Mouse (Mus musculus) liver, adult 2 months (tissue): ENCODE data around the gene Myh7. TPM values are rescaled to one million over a fixed set of nuclear protein-coding genes. Genes with fewer than 3 reads are reported as not detected.

Experiments
- DNase-seq: peaks from one replicate; pipeline ENCODE4 v3.0.0-alpha.2; 2011; ENCODE audit warnings: low read depth, low spot score; ENCODE audit errors: extremely low read depth
- H3K27ac ChIP-seq: fragments of 200-500 bp; replicated peaks from 2 replicates; pipeline ENCODE4 v1.5.1; 2012; ENCODE audit warnings: low read depth, mild to moderate bottlenecking, control low read depth, inconsistent platforms, low read length; ENCODE audit not compliant: insufficient read depth
- H3K27me3 ChIP-seq: fragments of 200-500 bp; 2 replicates; pipeline ENCODE4 v1.6.1; 2012; ENCODE audit warnings: mild to moderate bottlenecking, moderate library complexity, low read length, inconsistent platforms; ENCODE audit not compliant: control insufficient read depth, insufficient read depth
- H3K36me3 ChIP-seq: fragments of 200-500 bp; 2 replicates; pipeline ENCODE4 v1.6.1; 2012; ENCODE audit warnings: low read length, inconsistent platforms; ENCODE audit not compliant: control insufficient read depth, insufficient read depth
- H3K4me1 ChIP-seq: fragments of 200-500 bp; 2 replicates; pipeline ENCODE4 v1.6.1; 2011; ENCODE audit warnings: low read length; ENCODE audit not compliant: control insufficient read depth, insufficient read depth
- H3K4me3 ChIP-seq: fragments of 200-500 bp; 2 replicates; pipeline ENCODE4 v1.5.1; 2011; ENCODE audit warnings: low read depth, mild to moderate bottlenecking, control low read depth, low read length, moderate library complexity; ENCODE audit not compliant: insufficient read depth
- H3K79me2 ChIP-seq: fragments of 200-500 bp; 2 replicates; pipeline ENCODE4 v1.6.1; 2012; ENCODE audit warnings: inconsistent platforms, mild to moderate bottlenecking, low read length, moderate library complexity; ENCODE audit not compliant: control insufficient read depth, insufficient read depth
- H3K9ac ChIP-seq: fragments of 200-500 bp; 2 replicates; pipeline ENCODE4 v1.6.1; 2012; ENCODE audit warnings: low read depth, mild to moderate bottlenecking, control low read depth, inconsistent platforms, low read length
- CTCF ChIP-seq: fragments of 200-500 bp; IDR thresholded peaks from 2 replicates; pipeline ENCODE4 v1.5.1; 2011; ENCODE audit warnings: low read depth, low read length, control low read depth
- POLR2A ChIP-seq: fragments of 200-500 bp; IDR thresholded peaks from 2 replicates; pipeline ENCODE4 v1.6.1; 2011; ENCODE audit warnings: low read length, control low read depth; ENCODE audit not compliant: insufficient read depth; ENCODE audit errors: extremely low read depth
- WGBS: fragments of 180-500 bp; shearing (Covaris S2); methylation state at CpG from one replicate; pipeline ENCODE4 v1.1.7; 2018; 5-methylcytosine and 5-hydroxymethylcytosine counted together
- polyA plus RNA-seq: library from polyadenylated mRNA; depleted of rRNA; stranded (reverse); fragments of >200 nt; gene quantifications from 2 replicates; pipeline ENCODE4 v1.2.3, GENCODE M21; 2012
- total RNA-seq: library from RNA; depleted of rRNA; stranded (reverse); fragments of >200 nt; gene quantifications from 2 replicates; pipeline ENCODE4 v1.2.3, GENCODE M21; 2014

Myh7 gene
- total and polyA plus RNA-seq, 2 experiments, result 1.5 TPM; not detected in 1

GRCm38 (mm10) chr14:54959197-54959596 lies 35.2 kb downstream of the Myh7 start:
- 77% methylated on average over 3 of the region's 3 CpGs for whole genome bisulfite sequencing
- no peak for DNase-seq
- no peak overlapping the region for H3K27ac ChIP-seq
- no peaks in the 10 kb centered on the region for H3K36me3 ChIP-seq
- H3K79me2 ChIP-seq, result no peaks in the 10 kb centered on the region
- H3K4me3 ChIP-seq, result no peak overlapping the region
- H3K4me1 ChIP-seq, result no peaks in the 10 kb centered on the region
- H3K9ac ChIP-seq, result no peak overlapping the region
- TF ChIP-seq CTCF, result no peak
- TF ChIP-seq POLR2A, result no peak
- H3K27me3 ChIP-seq, result no peaks in the 10 kb centered on the region

GRCm38 (mm10) chr14:54958503-54958902 lies 35.9 kb downstream of the Myh7 start:
- no peaks in the 10 kb centered on the region for H3K4me1 ChIP-seq
- H3K27ac ChIP-seq, result no peak overlapping the region
- no peaks in the 10 kb centered on the region for H3K79me2 ChIP-seq
- TF ChIP-seq CTCF (no peak), POLR2A (no peak)
- 81% methylated on average over 4 of the region's 4 CpGs for WGBS
- no peak for DNase-seq
- no peaks in the 10 kb centered on the region for H3K27me3 ChIP-seq
- H3K36me3 ChIP-seq, result no peaks in the 10 kb centered on the region
- H3K9ac ChIP-seq, result no peak overlapping the region
- H3K4me3 ChIP-seq, result no peak overlapping the region

- no peaks in the 10 kb centered on the region for H3K4me1 ChIP-seq
- 86% methylated on average over 9 of the region's 9 CpGs for WGBS
- DNase-seq, result no peak
- no peak overlapping the region for H3K9ac ChIP-seq
- no peak overlapping the region for H3K4me3 ChIP-seq
- H3K27me3 ChIP-seq, result no peaks in the 10 kb centered on the region
- no peak for TF ChIP-seq POLR2A
- TF ChIP-seq CTCF, result no peak
- no peak overlapping the region for H3K27ac ChIP-seq
- no peaks in the 10 kb centered on the region for H3K79me2 ChIP-seq
- no peaks in the 10 kb centered on the region for H3K36me3 ChIP-seq
Observed at GRCm38 (mm10) chr14:54956533-54956932, 37.9 kb downstream of the Myh7 start.

GRCm38 (mm10) chr14:54955481-54955880 lies 38.9 kb downstream of the Myh7 start:
- no peaks in the 10 kb centered on the region for H3K79me2 ChIP-seq
- H3K9ac ChIP-seq, result no peak overlapping the region
- DNase-seq, result no peak

GRCm38 (mm10) chr14:54954474-54954873 lies 40.0 kb downstream of the Myh7 start:
- Histone ChIP-seq H3K27me3 (no peaks in the 10 kb centered on the region), H3K79me2 (no peaks in the 10 kb centered on the region), H3K9ac (no peak overlapping the region), H3K4me1 (no peaks in the 10 kb centered on the region), H3K36me3 (no peaks in the 10 kb centered on the region), H3K27ac (no peak overlapping the region), H3K4me3 (no peak overlapping the region)
- 77% methylated on average over 3 of the region's 3 CpGs for WGBS
- no peak for TF ChIP-seq CTCF
- no peak for TF ChIP-seq POLR2A
- DNase-seq, result no peak

More at GRCm38 (mm10) chr14:54955481-54955880, 38.9 kb downstream of the Myh7 start:
- Histone ChIP-seq H3K36me3 (no peaks in the 10 kb centered on the region), H3K4me3 (no peak overlapping the region), H3K4me1 (no peaks in the 10 kb centered on the region), H3K27me3 (no peaks in the 10 kb centered on the region), H3K27ac (no peak overlapping the region)
- WGBS, result 79% methylated on average over 3 of the region's 3 CpGs
- TF ChIP-seq POLR2A (no peak), CTCF (no peak)

- Histone ChIP-seq H3K4me3 (no peak overlapping the region), H3K36me3 (no peaks in the 10 kb centered on the region), H3K4me1 (no peaks in the 10 kb centered on the region), H3K9ac (no peak overlapping the region), H3K27me3 (no peaks in the 10 kb centered on the region), H3K79me2 (no peaks in the 10 kb centered on the region), H3K27ac (no peak overlapping the region)
- 88% methylated on average over 8 of the region's 8 CpGs for WGBS
- DNase-seq, result no peak
- no peak for TF ChIP-seq POLR2A
- TF ChIP-seq CTCF, result no peak
Observed at GRCm38 (mm10) chr14:54953664-54954206, 40.7 kb downstream of the Myh7 start.
